Mouse (Mus musculus) bone marrow macrophage, adult 2 months (primary cell): ENCODE data around the gene Mtss1l.

Experiments used
- CTCF ChIP-seq: IDR thresholded peaks from 2 replicates; pipeline ENCODE4 v1.5.1; 2012; ENCODE audit warnings: low read depth, mild to moderate bottlenecking, low read length, moderate library complexity
- POLR2A ChIP-seq: IDR thresholded peaks from 2 replicates; pipeline ENCODE4 v1.6.1; 2012; ENCODE audit warnings: mild to moderate bottlenecking, low read depth, low read length, borderline replicate concordance

- TF ChIP-seq CTCF (no peak), POLR2A (no peak)
Observed at GRCm38 (mm10) chr8:110720685-110721598, at the start of gene Mtss1l.
